Mouse (Mus musculus) CH12.LX (cell line): ENCODE data around the gene 1110017D15Rik. TPM values are rescaled to one million over a fixed set of nuclear protein-coding genes. Genes with fewer than 3 reads are reported as not detected.

ENCODE experiments used
- DNase-seq: peaks from one replicate; pipeline ENCODE4 v3.0.0-alpha.2; 2013; ENCODE audit errors: extremely low read depth
- H3K27ac ChIP-seq: 2 replicates; pipeline ENCODE4 v1.5.1; 2012; ENCODE audit warnings: low read depth, mild to moderate bottlenecking, control low read depth, moderate library complexity; ENCODE audit not compliant: insufficient read depth
- H3K27me3 ChIP-seq: replicated peaks from 2 replicates; pipeline ENCODE3; 2012; ENCODE audit warnings: inconsistent platforms
- H3K36me3 ChIP-seq, 2 experiments: replicated peaks in 1 of 2; 2 replicates each; pipeline versions ENCODE3 to v1.6.1; 2012; ENCODE audit warnings: inconsistent platforms in 1 of 2, low read length in 1 of 2, mild to moderate bottlenecking in 1 of 2, mixed read lengths in 1 of 2, moderate library complexity in 1 of 2; ENCODE audit not compliant: control insufficient read depth in 1 of 2, insufficient read depth in 1 of 2
- H3K4me1 ChIP-seq, 2 experiments: 2 replicates each; pipeline ENCODE4 v1.6.1; 2012; ENCODE audit warnings: inconsistent platforms in 1 of 2, moderate library complexity in 1 of 2; ENCODE audit not compliant: insufficient read depth in 2 of 2, control insufficient read depth in 1 of 2
- H3K4me2 ChIP-seq: 2 replicates; pipeline ENCODE4 v1.6.1; 2012; ENCODE audit warnings: low read depth, mild to moderate bottlenecking, control low read depth; ENCODE audit not compliant: poor library complexity, insufficient read depth, severe bottlenecking
- H3K4me3 ChIP-seq, 3 experiments: fragments of 150-350 bp in 1 of 3; sonication (generic) in 1 of 3; replicated peaks in 1 of 3; 2 replicates each; pipeline versions ENCODE3 to v1.5.1; 2011 to 2012; ENCODE audit warnings: low read depth in 2 of 3, low read length in 2 of 3, mild to moderate bottlenecking in 2 of 3, moderate library complexity in 2 of 3, control low read depth in 1 of 3, improper control_type of control experiment in 1 of 3, inconsistent platforms in 1 of 3, mixed read lengths in 1 of 3; ENCODE audit not compliant: poor library complexity in 1 of 3
- H3K79me2 ChIP-seq: replicated peaks from 2 replicates; pipeline ENCODE4 v1.6.1; 2012; ENCODE audit warnings: mild to moderate bottlenecking, moderate library complexity; ENCODE audit not compliant: control insufficient read depth, poor library complexity, insufficient read depth, severe bottlenecking; ENCODE audit errors: extremely low read depth
- H3K9ac ChIP-seq: 2 replicates; pipeline ENCODE4 v1.6.1; 2012; ENCODE audit warnings: low read depth, mild to moderate bottlenecking, control low read depth, moderate library complexity; ENCODE audit not compliant: insufficient read depth
- H3K9me3 ChIP-seq: replicated peaks from 2 replicates; pipeline ENCODE3; 2012; ENCODE audit warnings: low read length, inconsistent platforms, mixed read lengths
- CHD2 ChIP-seq: IDR thresholded peaks from 2 replicates; pipeline ENCODE4 v1.6.1; 2011; ENCODE audit warnings: low read length, improper control_type of control experiment
- CTCF ChIP-seq, 2 experiments: IDR thresholded peaks in 1 of 2; conservative IDR thresholded peaks in 1 of 2; 2 replicates each; pipeline ENCODE4 v1.5.1; 2011 to 2012; ENCODE audit warnings: low read depth in 2 of 2, low read length in 2 of 2, improper control_type of control experiment in 1 of 2, inconsistent platforms in 1 of 2, mild to moderate bottlenecking in 1 of 2, moderate library complexity in 1 of 2
- ELF1 ChIP-seq: IDR thresholded peaks from 2 replicates; pipeline ENCODE4 v1.6.1; 2014; ENCODE audit warnings: low read depth, mild to moderate bottlenecking, inconsistent platforms, low read length, improper control_type of control experiment
- EP300 ChIP-seq: IDR thresholded peaks from 2 replicates; pipeline ENCODE4 v1.6.1; 2011; ENCODE audit warnings: low read length, improper control_type of control experiment
- HCFC1 ChIP-seq: IDR thresholded peaks from 2 replicates; pipeline ENCODE4 v1.6.1; 2012; ENCODE audit warnings: low read depth, mild to moderate bottlenecking, inconsistent platforms, low read length, improper control_type of control experiment
- IRF4 ChIP-seq: IDR thresholded peaks from 2 replicates; pipeline ENCODE4 v1.6.1; 2014; ENCODE audit warnings: low read depth, mild to moderate bottlenecking, inconsistent platforms, low read length, improper control_type of control experiment
- JUND ChIP-seq: conservative IDR thresholded peaks from 2 replicates; pipeline ENCODE4 v1.6.1; 2011; ENCODE audit warnings: low read depth, low read length, improper control_type of control experiment
- KAT2A ChIP-seq: IDR thresholded peaks from 2 replicates; pipeline ENCODE4 v1.6.1; 2012; ENCODE audit warnings: low read length, improper control_type of control experiment, inconsistent platforms; ENCODE audit not compliant: insufficient replicate concordance
- MAZ ChIP-seq: IDR thresholded peaks from 2 replicates; pipeline ENCODE4 v1.6.1; 2012; ENCODE audit warnings: low read depth, mild to moderate bottlenecking, inconsistent platforms, low read length, improper control_type of control experiment, moderate library complexity
- MYC ChIP-seq: IDR thresholded peaks from 2 replicates; pipeline ENCODE4 v1.6.1; 2011; ENCODE audit warnings: low read depth, mild to moderate bottlenecking, improper control_type of control experiment, low read length
- NELFE ChIP-seq: IDR thresholded peaks from 2 replicates; pipeline ENCODE4 v1.6.1; 2011; ENCODE audit warnings: low read depth, low read length, improper control_type of control experiment
- NRF1 ChIP-seq: IDR thresholded peaks from 2 replicates; pipeline ENCODE4 v1.6.1; 2014; ENCODE audit warnings: low read depth, mild to moderate bottlenecking, inconsistent platforms, low read length, improper control_type of control experiment, moderate library complexity
- POLR2A ChIP-seq: IDR thresholded peaks from 2 replicates; pipeline ENCODE4 v1.6.1; 2011; ENCODE audit warnings: low read depth, mild to moderate bottlenecking, improper control_type of control experiment, low read length
- POLR2AphosphoS2 ChIP-seq: IDR thresholded peaks from 2 replicates; pipeline ENCODE4 v1.6.1; 2011; ENCODE audit warnings: low read depth, low read length, improper control_type of control experiment
- TBP ChIP-seq: conservative IDR thresholded peaks from 2 replicates; pipeline ENCODE4 v1.6.1; 2011; ENCODE audit warnings: low read depth, low read length, improper control_type of control experiment
- TCF12 ChIP-seq: IDR thresholded peaks from 2 replicates; pipeline ENCODE4 v1.6.1; 2014; ENCODE audit warnings: low read depth, mild to moderate bottlenecking, inconsistent platforms, low read length, improper control_type of control experiment
- USF1 ChIP-seq: IDR thresholded peaks from 2 replicates; pipeline ENCODE4 v1.6.1; 2014; ENCODE audit warnings: low read depth, mild to moderate bottlenecking, inconsistent platforms, low read length, improper control_type of control experiment
- USF2 ChIP-seq: conservative IDR thresholded peaks from 2 replicates; pipeline ENCODE4 v1.6.1; 2011; ENCODE audit warnings: low read depth, low read length, improper control_type of control experiment
- dilution Hi-C: fragments of 300-500 bp; cut with MboI; formaldehyde crosslinking; loops from 2 replicates; pipeline ENCODE4 v1.14.3; 2020; ENCODE audit warnings: low sequenced_read_pairs; ENCODE audit not compliant: extremely low pct_unique_long_range_greater_than_20kb, extremely low pct_ligation_motif_present
- in situ Hi-C: fragments of 300-500 bp; cut with MboI; formaldehyde crosslinking; loops from 3 replicates; pipeline ENCODE4 v1.14.3; 2019; ENCODE audit warnings: low sequenced_read_pairs, low pct_ligation_motif_present, low pct_unique_long_range_greater_than_20kb, mixed read lengths
- polyA plus RNA-seq: library from polyadenylated mRNA; unstranded; fragments of >175 nt; gene quantifications from 2 replicates; pipeline ENCODE4 v1.2.1, GENCODE M21; 2012; ENCODE audit warnings: low read depth; ENCODE audit not compliant: insufficient read length
- total RNA-seq, 2 experiments: library from RNA; depleted of rRNA; stranded (reverse); fragments of 300-350 nt in 1 of 2; fragments of >200 nt in 1 of 2; gene quantifications; 2 replicates each; pipeline ENCODE4 v1.2.3; 2012 to 2014

1110017D15Rik gene
- total and polyA plus RNA-seq, 3 experiments, result not detected

DNA sequence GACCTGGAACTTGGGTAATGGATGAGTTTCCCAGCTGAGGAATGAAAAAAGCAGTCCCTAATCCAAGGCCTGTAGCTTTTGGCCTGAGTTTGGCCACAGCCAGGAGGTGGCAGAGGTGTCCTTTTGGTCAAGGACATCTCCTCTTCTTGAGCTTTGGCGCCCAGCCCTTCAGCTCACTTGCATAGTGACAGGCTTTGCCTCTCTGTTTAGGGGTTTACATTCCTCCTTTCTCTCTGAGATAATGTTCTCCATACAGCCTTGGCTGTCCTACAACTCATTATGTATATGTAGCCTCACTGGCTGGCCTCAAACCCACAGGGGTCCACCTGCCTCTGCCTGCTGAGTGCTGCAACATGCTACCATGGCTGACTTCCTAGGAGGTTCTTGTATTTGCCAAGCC is 30.0 kb upstream of the 1110017D15Rik start:
- dilution Hi-C loops (no loop called here), in situ Hi-C loops (no loop called here)
- no peaks in the 10 kb centered on the region for H3K79me2 ChIP-seq
- H3K27me3 ChIP-seq, result peaks cover 9% of the 10 kb centered on the region
- peaks cover 0 to 2% of the 10 kb centered on the region in 2 experiments; a peak in 1 of 4 replicates for H3K4me1 ChIP-seq
- H3K36me3 ChIP-seq, result no peaks in the 10 kb centered on the region
- no peak overlapping the region for H3K4me2 ChIP-seq
- DNase-seq, result no peak
- no peak overlapping the region for H3K27ac ChIP-seq
- H3K4me3 ChIP-seq, result no peak overlapping the region
- H3K9me3 ChIP-seq, result no peaks in the 10 kb centered on the region
- no peak overlapping the region for H3K9ac ChIP-seq
- no peak for TF ChIP-seq NRF1
- no peak for TF ChIP-seq CTCF (conservative IDR thresholded peaks at IDR 0.05 in 1 of 2, IDR thresholded peaks at IDR 0.05 in 1 of 2; ENCODE audit: low read depth in 2 of 2, low read length in 2 of 2)
- no peak for TF ChIP-seq MAZ
- no peak for TF ChIP-seq ELF1
- TF ChIP-seq HCFC1, result no peak
- TF ChIP-seq NELFE, result no peak
- no peak for TF ChIP-seq MYC
- no peak for TF ChIP-seq TCF12
- TF ChIP-seq CHD2, result no peak
- TF ChIP-seq TBP, result no peak
- TF ChIP-seq USF2, result no peak

DNA sequence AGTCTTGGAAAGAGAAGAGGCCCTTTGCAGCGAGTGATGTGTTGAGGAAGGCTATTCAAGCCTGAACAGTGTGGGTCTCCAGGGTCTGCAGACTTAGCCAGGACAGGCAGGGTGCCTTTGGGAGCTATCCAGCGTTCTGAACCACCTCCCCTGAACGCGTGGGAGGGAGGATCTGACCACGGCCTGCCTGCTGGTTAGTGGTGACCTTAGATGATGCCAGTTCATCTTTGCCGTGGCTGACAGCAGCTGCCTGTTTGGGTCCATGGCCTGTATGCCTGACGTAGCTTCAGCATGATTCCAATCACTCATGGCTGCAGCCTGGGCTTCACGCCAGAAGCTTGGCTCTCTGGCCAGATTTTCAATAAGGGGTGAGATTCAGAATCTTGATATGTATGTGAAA is 28.9 kb upstream of the 1110017D15Rik start:
- Histone ChIP-seq H3K4me1 (peaks cover 0 to 2% of the 10 kb centered on the region in 2 experiments; a peak in 1 of 4 replicates), H3K27ac (no peak overlapping the region), H3K9me3 (no peaks in the 10 kb centered on the region), H3K36me3 (no peaks in the 10 kb centered on the region), H3K79me2 (no peaks in the 10 kb centered on the region), H3K27me3 (peaks cover 13% of the 10 kb centered on the region), H3K9ac (no peak overlapping the region), H3K4me2 (no peak overlapping the region), H3K4me3 (no peak overlapping the region)
- dilution Hi-C loops (no loop called here), in situ Hi-C loops (no loop called here)
- TF ChIP-seq NELFE (no peak), TBP (no peak), EP300 (no peak), TCF12 (no peak), MAZ (no peak), POLR2AphosphoS2 (no peak), KAT2A (no peak), CHD2 (no peak), POLR2A (no peak), JUND (no peak), IRF4 (no peak), USF1 (no peak)
- no peak for DNase-seq
